Mouse (Mus musculus): Measurements from ENCODE around the gene Arrb2. TPM values are rescaled to one million over a fixed set of nuclear protein-coding genes. Genes with fewer than 3 reads are reported as not detected.
A peak's percentile ranks its signal among the peaks of the same experiment; 100 is the strongest.

Arrb2 gene
- polyA plus RNA-seq, 1 experiment from 2014 or later = 24.6 TPM

DNA sequence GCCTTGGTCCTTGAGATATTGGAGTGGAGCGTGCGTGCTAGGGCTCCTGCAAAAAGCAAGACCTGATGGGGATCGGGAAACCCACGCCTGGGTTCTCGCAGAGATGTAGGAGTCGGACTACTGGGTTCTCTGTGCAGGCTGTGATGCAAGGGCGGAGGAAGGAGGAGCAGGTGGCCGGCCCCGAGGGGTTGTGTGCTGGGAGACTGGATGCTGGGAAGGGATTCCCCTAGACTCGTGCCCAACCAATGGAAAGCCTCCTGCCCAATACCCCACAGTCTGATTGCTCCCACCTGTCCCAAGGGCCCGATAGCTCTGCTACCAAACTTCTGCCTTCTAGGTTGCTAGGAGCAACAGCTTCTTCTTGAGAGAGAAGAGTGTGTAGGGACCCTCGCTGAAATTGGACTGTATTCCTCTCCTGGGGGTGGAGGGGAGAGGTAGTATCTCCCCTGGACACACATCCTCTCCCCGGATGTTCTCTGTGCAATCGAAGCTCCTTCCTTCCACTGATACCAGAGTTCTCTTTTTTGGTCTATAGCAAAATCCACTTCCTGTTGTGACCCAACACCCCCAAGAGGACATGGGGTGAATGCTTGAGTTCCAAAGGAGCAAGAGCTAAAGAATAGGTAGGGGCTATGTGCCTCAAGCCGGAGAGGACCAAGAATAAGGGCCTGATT lies 597 bp downstream of the Arrb2 start:
- peaks cover 30% of the 10 kb centered on the region for H3K36me3 ChIP-seq
- H3K4me3 ChIP-seq = peak overlapping the region; percentile 76
- H3K9me3 ChIP-seq (replicated peaks) = no peaks in the 10 kb centered on the region
- peak overlapping the region; percentile 91 for H3K27ac ChIP-seq
- DNase-seq (ENCODE audit: low spot score) = no peak
- no peaks in the 10 kb centered on the region for H3K27me3 ChIP-seq (ENCODE audit: low read depth, poor library complexity, severe bottlenecking)
- H3K4me1 ChIP-seq = peaks cover 37% of the 10 kb centered on the region
- 13% methylated on average over 15 of the region's 15 CpGs for WGBS

DNA sequence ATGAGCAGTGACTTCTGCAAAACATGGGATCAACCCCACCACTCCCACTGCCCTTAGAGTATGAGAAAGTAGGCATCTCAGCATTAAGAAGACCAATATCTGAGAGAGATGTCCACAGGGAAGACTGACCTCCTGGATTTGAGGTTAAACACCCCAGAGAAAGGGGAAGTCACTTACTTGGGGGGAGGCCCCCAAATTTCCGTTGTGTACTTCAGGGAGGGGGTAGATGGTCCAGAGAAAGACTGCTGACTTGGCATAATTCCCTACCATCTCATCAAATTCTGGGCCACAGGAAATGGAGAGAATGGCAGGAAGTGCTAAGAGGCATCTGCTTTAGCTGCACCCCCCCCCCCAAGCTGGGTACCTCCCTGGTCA lies 1.1 kb downstream of the Arrb2 start:
- H3K9me3 ChIP-seq (replicated peaks) = no peaks in the 10 kb centered on the region
- WGBS = 63% methylated on average over 1 of the region's 1 CpGs
- peaks cover 37% of the 10 kb centered on the region for H3K4me1 ChIP-seq
- no peak for DNase-seq (ENCODE audit: low spot score)
- no peak overlapping the region for H3K27ac ChIP-seq
- peaks cover 35% of the 10 kb centered on the region for H3K36me3 ChIP-seq
- H3K4me3 ChIP-seq = peak overlapping the region; percentile 76
- H3K27me3 ChIP-seq (ENCODE audit: low read depth, poor library complexity, severe bottlenecking) = no peaks in the 10 kb centered on the region

DNA sequence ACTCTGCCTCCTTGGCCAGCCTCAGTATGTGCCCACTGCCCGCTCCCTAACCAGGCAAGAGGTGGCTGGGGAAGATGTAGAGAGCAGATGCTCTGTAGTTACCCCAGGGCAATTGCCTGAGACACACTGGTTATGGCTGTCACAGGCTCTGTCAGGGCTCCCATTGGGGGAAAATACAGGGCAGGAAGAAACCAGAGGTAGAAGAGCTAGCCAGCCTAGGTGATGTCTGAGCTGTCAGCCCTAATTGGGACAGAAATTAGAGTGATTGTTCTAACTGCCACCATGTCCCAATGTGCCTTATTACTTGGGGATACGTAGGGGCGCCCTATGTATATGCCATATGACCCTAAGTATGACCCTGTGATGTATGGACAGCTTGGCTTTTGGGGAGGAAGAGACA lies 1.5 kb downstream of the Arrb2 start:
- Histone ChIP-seq H3K9me3 (replicated peaks) (no peaks in the 10 kb centered on the region), H3K27me3 (ENCODE audit: low read depth, poor library complexity, severe bottlenecking) (no peaks in the 10 kb centered on the region), H3K4me3 (peak overlapping the region; percentile 76; the same call in 1 of the 2 replicates), H3K4me1 (peaks cover 37% of the 10 kb centered on the region), H3K36me3 (peaks cover 39% of the 10 kb centered on the region), H3K27ac (no peak overlapping the region)
- 94% methylated on average over 3 of the region's 3 CpGs for WGBS
- DNase-seq (ENCODE audit: low spot score) = no peak

DNA sequence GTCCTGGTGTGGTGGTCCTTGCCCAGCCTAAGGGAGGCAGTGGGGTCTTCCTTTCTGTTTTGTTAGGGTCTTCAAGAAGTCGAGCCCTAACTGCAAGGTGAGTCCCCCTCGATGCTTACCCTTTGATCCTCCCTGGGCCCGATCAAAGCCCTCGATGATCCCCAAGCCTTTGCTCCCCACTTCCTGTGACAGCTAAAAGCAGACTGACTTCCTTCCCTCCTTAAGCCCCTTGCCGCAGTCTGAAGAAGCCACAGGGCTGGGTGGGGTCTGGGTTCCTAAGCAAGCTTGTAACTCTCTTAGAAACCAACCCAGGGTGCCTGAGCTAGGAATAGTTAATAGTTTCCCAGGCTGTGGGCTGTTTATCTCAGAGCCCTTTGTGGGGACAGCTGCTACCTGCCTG lies 3.0 kb downstream of the Arrb2 start:
- no peak overlapping the region for H3K4me3 ChIP-seq
- H3K36me3 ChIP-seq = peaks cover 54% of the 10 kb centered on the region
- H3K27ac ChIP-seq = no peak overlapping the region
- DNase-seq (ENCODE audit: low spot score) = no peak
- H3K9me3 ChIP-seq (replicated peaks) = no peaks in the 10 kb centered on the region
- H3K4me1 ChIP-seq = peaks cover 37% of the 10 kb centered on the region
- WGBS = 77% methylated on average over 5 of the region's 5 CpGs
- no peaks in the 10 kb centered on the region for H3K27me3 ChIP-seq (ENCODE audit: low read depth, poor library complexity, severe bottlenecking)

DNA sequence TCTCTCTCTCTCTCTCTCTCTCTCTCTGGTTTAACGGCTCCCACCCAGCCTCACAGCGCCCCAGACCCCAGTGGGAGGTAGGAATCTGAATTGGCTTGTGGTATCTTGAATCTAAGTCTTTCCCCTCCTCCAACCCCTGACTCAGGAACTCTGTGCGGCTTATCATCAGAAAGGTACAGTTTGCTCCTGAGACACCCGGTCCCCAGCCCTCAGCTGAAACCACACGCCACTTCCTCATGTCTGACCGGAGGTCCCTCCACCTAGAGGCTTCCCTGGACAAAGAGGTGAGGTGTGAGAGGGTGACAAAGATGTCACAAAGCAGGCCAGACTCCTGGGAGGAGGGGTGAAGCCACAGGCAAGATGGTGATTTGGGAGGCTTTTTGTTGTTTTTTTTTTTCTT lies 5.0 kb downstream of the Arrb2 start:
- WGBS = 80% methylated on average over 6 of the region's 6 CpGs

DNA sequence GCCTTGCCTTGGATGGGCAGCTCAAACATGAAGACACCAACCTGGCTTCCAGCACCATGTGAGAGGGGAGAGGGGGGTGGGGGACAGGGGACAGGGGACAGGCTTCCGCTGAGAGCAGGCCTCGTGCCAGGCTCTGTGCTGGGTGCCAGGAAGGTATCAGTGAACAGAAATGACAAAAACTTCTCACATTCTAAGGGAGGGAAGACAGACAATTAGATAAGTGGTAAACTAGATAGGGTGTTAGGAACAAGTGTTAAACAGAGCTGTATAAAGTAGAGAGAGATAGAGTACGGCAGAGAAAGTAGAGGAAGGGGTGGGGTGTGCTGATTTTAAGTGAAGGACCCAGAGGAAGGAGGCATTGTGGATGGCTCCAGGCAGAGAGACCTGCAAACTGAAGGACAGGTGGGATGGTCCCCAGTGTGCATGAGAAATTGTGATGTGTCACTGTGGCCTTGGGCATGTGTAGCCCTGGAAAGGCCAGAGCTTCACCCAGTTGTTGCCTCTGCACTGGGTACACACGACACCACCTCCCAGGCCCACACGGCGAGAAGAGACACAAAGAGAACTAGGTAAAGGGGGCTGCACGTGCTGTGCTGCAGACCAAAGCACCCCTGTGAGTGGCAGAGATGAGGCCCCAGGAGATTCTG lies 6.4 kb downstream of the Arrb2 start:
- Histone ChIP-seq H3K4me3 (no peak overlapping the region), H3K27ac (no peak overlapping the region), H3K27me3 (ENCODE audit: low read depth, poor library complexity, severe bottlenecking) (no peaks in the 10 kb centered on the region), H3K4me1 (peaks cover 16% of the 10 kb centered on the region), H3K9me3 (replicated peaks) (no peaks in the 10 kb centered on the region), H3K36me3 (peaks cover 71% of the 10 kb centered on the region)
- no peak for DNase-seq (ENCODE audit: low spot score)
- WGBS = 90% methylated on average over 7 of the region's 7 CpGs

More for the DNA sequence above, 5.0 kb downstream of the Arrb2 start:
- H3K4me3 ChIP-seq = no peak overlapping the region
- H3K27me3 ChIP-seq (ENCODE audit: low read depth, poor library complexity, severe bottlenecking) = no peaks in the 10 kb centered on the region
- no peaks in the 10 kb centered on the region for H3K9me3 ChIP-seq (replicated peaks)
- peaks cover 29% of the 10 kb centered on the region for H3K4me1 ChIP-seq
- H3K36me3 ChIP-seq = peaks cover 71% of the 10 kb centered on the region
- H3K27ac ChIP-seq = no peak overlapping the region
- DNase-seq (ENCODE audit: low spot score) = no peak

DNA sequence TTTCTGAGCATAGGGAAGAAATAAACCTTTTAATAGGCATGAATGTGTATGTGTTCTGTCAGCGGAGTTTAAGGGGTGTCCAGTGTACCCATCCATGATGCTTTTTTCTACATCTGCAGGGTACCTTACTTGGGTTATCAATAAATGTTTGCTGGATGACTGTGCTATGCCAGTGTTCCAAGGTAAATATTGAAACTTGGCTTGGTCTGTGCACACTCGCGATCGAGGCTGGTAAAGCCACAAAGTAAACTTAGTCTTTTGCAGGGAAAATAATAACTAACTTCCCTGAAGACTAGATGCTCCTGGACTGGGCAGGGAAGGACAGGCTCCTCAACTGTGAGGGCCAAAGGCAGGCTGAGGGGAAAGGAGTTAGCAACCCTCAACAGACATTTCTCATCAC lies 8.2 kb downstream of the Arrb2 start:
- Histone ChIP-seq H3K9me3 (replicated peaks) (no peaks in the 10 kb centered on the region), H3K36me3 (peaks cover 66% of the 10 kb centered on the region)
- WGBS = 93% methylated on average over 4 of the region's 4 CpGs

DNA sequence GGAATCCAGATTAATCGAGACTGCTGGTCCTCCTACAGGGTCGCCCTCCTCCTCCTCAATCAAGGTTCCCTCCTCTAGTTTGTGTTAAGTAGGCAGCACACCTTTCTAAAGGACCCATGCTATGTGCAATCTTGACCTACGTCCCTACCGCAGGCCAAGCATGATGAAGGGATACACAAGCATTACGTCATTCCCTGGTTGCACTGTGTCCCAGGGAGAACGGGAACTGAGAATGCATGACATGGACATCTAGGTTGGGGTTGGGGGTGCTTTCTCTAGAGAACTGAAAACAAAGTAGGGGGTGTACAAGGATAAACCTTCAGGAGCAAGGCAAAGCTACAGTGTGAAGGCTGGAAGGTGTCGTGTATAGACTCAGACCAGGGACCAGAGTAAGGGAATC lies 9.4 kb downstream of the Arrb2 start:
- Histone ChIP-seq H3K9me3 (replicated peaks) (no peaks in the 10 kb centered on the region), H3K36me3 (peaks cover 53% of the 10 kb centered on the region), H3K27me3 (ENCODE audit: low read depth, poor library complexity, severe bottlenecking) (no peaks in the 10 kb centered on the region), H3K27ac (no peak overlapping the region), H3K4me3 (no peak overlapping the region), H3K4me1 (no peaks in the 10 kb centered on the region)
- no peak for DNase-seq (ENCODE audit: low spot score)
- WGBS = 90% methylated on average over 7 of the region's 7 CpGs

More for the DNA sequence above, 8.2 kb downstream of the Arrb2 start:
- DNase-seq (ENCODE audit: low spot score) = no peak
- no peak overlapping the region for H3K27ac ChIP-seq
- no peak overlapping the region for H3K4me3 ChIP-seq
- H3K27me3 ChIP-seq (ENCODE audit: low read depth, poor library complexity, severe bottlenecking) = no peaks in the 10 kb centered on the region
- 0 out of 2 replicates have a peak, but pooled peaks cover under 1% of the 10 kb centered on the region for H3K4me1 ChIP-seq

DNA sequence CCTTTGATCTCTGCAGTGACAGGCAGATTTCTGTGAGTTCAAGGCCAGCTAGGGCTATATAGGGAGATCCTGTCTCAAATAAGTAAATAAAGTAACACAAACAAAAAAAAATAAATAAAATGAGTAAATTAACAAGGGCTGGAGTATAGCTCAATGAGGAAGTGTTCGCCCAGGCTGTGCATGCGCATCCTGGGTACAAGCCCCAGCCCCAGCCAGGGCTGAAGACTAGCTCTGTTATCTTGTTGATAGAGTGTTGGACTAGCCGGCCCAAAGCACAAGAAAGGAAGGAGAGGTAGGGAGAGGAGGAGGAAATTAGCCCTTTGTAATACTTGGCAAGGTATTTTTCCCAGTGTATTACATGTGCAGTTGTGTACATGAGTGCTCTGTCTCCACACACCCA lies 11.5 kb downstream of the Arrb2 start:
- no peak for DNase-seq (ENCODE audit: low spot score)
- Histone ChIP-seq H3K36me3 (peaks cover 32% of the 10 kb centered on the region), H3K9me3 (replicated peaks) (no peaks in the 10 kb centered on the region), H3K4me3 (no peak overlapping the region), H3K27me3 (ENCODE audit: low read depth, poor library complexity, severe bottlenecking) (no peaks in the 10 kb centered on the region), H3K4me1 (no peaks in the 10 kb centered on the region), H3K27ac (no peak overlapping the region)
- WGBS = 84% methylated on average over 3 of the region's 3 CpGs

DNA sequence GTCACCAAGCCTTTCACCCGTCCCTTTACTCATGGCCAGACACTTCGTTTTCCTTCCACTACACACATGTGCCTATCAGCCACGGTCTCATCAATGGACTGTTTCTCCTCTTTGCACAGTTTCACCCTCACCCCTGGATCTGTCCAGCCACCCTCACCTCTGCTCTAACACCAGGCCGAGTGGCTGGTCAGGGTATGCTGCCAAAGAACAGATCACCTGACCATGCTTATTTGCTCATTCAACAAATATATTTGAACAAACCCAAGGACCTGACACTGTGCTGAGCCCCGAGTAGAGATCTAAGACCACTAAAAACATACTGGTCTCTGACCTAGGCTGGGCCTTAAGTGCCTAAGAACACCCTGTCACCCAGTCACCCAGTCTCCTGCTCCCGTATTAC lies 12.2 kb downstream of the Arrb2 start:
- 82% methylated on average over 6 of the region's 6 CpGs for WGBS
- Histone ChIP-seq H3K27ac (no peak overlapping the region), H3K9me3 (replicated peaks) (no peaks in the 10 kb centered on the region), H3K27me3 (ENCODE audit: low read depth, poor library complexity, severe bottlenecking) (no peaks in the 10 kb centered on the region), H3K4me1 (no peaks in the 10 kb centered on the region), H3K4me3 (no peak overlapping the region), H3K36me3 (peaks cover 25% of the 10 kb centered on the region)
- no peak for DNase-seq (ENCODE audit: low spot score)

DNA sequence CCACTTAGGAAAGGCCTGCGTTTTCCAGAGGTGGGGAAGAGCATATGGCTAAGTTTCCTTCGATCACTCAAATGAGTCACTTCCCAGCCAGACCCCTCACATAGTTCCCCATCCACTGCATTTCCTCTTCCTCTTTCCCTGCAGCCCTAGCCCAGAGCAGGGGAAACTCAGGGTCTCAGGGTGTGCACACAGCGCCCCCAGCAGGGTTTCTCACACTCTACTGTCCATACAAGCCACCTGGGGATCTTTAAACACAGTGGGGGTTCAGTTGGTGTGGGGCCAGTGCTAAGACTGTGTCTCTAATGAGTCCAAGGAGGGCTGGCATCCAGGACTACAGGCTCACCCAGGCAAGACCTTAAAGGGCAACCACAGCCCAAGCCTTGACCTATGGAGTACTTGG lies 14.3 kb downstream of the Arrb2 start:
- 49% methylated on average over 3 of the region's 3 CpGs for WGBS
- H3K4me1 ChIP-seq = peaks cover 6% of the 10 kb centered on the region; the same call in 1 of the 2 replicates
- no peaks in the 10 kb centered on the region for H3K27me3 ChIP-seq (ENCODE audit: low read depth, poor library complexity, severe bottlenecking)
- no peak overlapping the region for H3K4me3 ChIP-seq
- no peak for DNase-seq (ENCODE audit: low spot score)
- peaks cover 6% of the 10 kb centered on the region for H3K36me3 ChIP-seq
- H3K27ac ChIP-seq = no peak overlapping the region; the same call in 1 of the 2 replicates
- H3K9me3 ChIP-seq (replicated peaks) = no peaks in the 10 kb centered on the region

DNA sequence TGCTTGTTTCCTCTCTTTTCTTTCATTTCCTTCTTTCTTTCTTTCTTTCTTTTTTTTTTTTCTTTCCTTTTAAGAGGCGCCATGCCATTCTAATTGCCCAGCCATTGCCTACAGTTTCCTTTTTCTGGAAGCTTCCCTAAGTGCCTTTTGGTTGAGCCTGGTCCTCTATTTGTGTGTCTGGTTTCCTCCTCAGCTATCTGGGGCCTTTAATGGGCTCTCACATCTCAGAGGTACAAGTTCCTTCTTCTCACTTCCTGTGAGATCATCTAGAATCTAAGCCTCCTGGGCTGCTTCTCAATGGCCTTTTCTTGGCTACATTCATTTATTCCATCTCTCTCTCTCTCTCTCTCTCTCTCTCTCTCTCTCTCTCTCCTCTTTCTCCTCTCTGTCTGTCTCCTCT lies 14.9 kb downstream of the Arrb2 start:
- 88% methylated on average over 1 of the region's 1 CpGs for WGBS
- Histone ChIP-seq H3K9me3 (replicated peaks) (no peaks in the 10 kb centered on the region), H3K36me3 (0 out of 2 replicates have a peak, but pooled peaks cover under 1% of the 10 kb centered on the region), H3K4me3 (no peak overlapping the region), H3K27me3 (ENCODE audit: low read depth, poor library complexity, severe bottlenecking) (no peaks in the 10 kb centered on the region), H3K4me1 (peaks cover 11% of the 10 kb centered on the region), H3K27ac (no peak overlapping the region)
- DNase-seq (ENCODE audit: low spot score) = no peak

DNA sequence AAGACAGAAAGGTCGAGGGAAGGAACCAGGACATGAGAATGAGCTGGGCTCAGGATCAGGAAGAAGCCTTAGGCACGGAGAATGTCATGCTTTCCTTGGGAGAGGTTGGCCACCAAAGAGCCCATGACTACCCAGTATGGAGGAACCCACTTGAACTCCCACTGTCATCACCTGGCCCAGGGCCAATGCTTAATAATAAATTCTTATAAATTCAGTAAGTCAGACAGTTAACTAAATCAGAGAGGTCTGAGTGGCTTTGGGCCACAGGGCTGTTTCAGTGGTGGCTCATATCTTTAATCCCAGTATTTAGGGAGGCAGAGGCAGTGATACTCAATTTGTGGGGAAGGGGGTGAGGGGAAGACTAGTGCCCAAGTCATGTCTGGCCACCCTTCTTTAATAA lies 18.5 kb downstream of the Arrb2 start:
- peaks cover 17% of the 10 kb centered on the region for H3K36me3 ChIP-seq
- H3K9me3 ChIP-seq (replicated peaks) = no peaks in the 10 kb centered on the region
- H3K4me1 ChIP-seq = peaks cover 21% of the 10 kb centered on the region
- no peaks in the 10 kb centered on the region for H3K27me3 ChIP-seq (ENCODE audit: low read depth, poor library complexity, severe bottlenecking)
- 0 out of 2 replicates have a peak overlapping the region, but pooled peaks have one; percentile 82 for H3K4me3 ChIP-seq
- no peak for DNase-seq (ENCODE audit: low spot score)
- H3K27ac ChIP-seq = no peak overlapping the region
- WGBS = 86% methylated on average over 2 of the region's 2 CpGs
